ENCODE assay signal across 8 mouse cellular contexts in the genomic region with DNA sequence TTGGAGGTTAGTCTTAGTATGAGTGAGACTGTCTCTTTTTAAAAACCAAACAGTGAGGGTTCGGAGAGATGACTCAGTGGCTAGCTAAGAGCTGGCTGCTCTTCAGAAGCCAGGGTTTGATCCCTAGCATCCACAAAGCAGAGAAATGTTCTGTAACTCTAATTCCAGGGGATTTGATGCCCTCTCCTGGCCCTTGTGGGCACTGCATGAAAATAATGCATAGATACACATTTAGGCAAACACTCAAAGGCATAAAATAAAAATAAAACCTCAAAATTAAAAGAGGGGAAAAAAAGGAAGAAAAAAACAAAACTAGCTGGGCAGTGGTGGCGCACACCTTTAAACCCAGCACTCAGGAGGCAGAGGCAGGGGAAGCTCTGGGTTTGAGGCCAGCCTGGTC. TPM values are rescaled to one million over a fixed set of nuclear protein-coding genes. Genes with fewer than 3 reads are reported as not detected.
A peak's percentile ranks its signal among the peaks of the same experiment; 100 is the strongest.
DNase-seq lines count a peak whose midpoint lies in the region; ATAC-seq lines count a peak whose summit lies in the region.

No protein-coding gene starts in this region.

- peak; percentile 57 for ATAC-seq in common myeloid progenitor, adult 5-6 weeks (replicated peaks; ENCODE audit: low read depth, poor library complexity, severe bottlenecking)

- intact Hi-C loops in heart, postnatal 25 days (cut with DNase I): loop anchor here (5.0 kb wide), 1 partner anchor 42 kb away; no protein-coding TSS in a partner anchor
- intact Hi-C loops in left cerebral cortex, postnatal 36 days (cut with DNase I): no loop called here

- DNase-seq in heart, postnatal 4 days: peak; percentile 27
- DNase-seq in heart, postnatal 25 days (ENCODE audit: low spot score): no peak
- peak; percentile 21 for DNase-seq in right cerebral cortex, postnatal 4 days
- no peak for DNase-seq in right cerebral cortex, adult 18-20 months
- DNase-seq in thymus, postnatal 25 days: peak; percentile 49
- no peak for DNase-seq in frontal cortex, adult 2 months (ENCODE audit: extremely low spot score in 1 of 2, low spot score in 1 of 2)
- no peak for DNase-seq in left cerebral cortex, postnatal 36 days (ENCODE audit: low spot score in 2 of 2)

RNA-seq across cellular contexts. Expression of a gene that starts 13.3 kb away (rescaled TPM):
- total RNA-seq in heart, postnatal 4 days (2021): 10 to 100 TPM; 26.3 to 30.5 TPM
- 10 to 100 TPM; 20.3 to 24.5 TPM for total RNA-seq in heart, postnatal 25 days (2021)
- total RNA-seq in common myeloid progenitor, adult 5-6 weeks (2017): 34.5 and 49.8 TPM in 2 replicates
- 30.8 and 32.7 TPM in 2 replicates for polyA plus RNA-seq in frontal cortex, adult 2 months (2012; rRNA removed)
- total RNA-seq in left cerebral cortex, postnatal 36 days (2021): 10 to 100 TPM; 57.3 to 65.2 TPM

Comparison
In these comparisons a context has a peak if more than half of its experiments do, and no peak if none do; other contexts are left out.
1. DNase-seq: peak in heart, postnatal 4 days (single experiment), right cerebral cortex, postnatal 4 days (single experiment) and thymus, postnatal 25 days (single experiment); none in heart, postnatal 25 days (single experiment), right cerebral cortex, adult 18-20 months (single experiment), frontal cortex, adult 2 months (0 of 2) and left cerebral cortex, postnatal 36 days (0 of 2).